Mouse (Mus musculus) layer of hippocampus, postnatal 25 days (tissue): ENCODE data around the gene Tcte3. TPM values are rescaled to one million over a fixed set of nuclear protein-coding genes. Genes with fewer than 3 reads are reported as not detected.
"Not testable (repeated sequence)": the region's sequence is repeated elsewhere in the genome, so short reads cannot be mapped to it uniquely, and the experiment has no call there.

Experiments used
- DNase-seq, 2 experiments: peaks; one replicate each; pipeline ENCODE4 v3.0.0; 2022; ENCODE audit warnings: mixed read lengths in 2 of 2, low spot score in 1 of 2; ENCODE audit errors: extremely low spot score in 1 of 2
- total RNA-seq, 2 experiments: library from RNA; stranded (reverse); gene quantifications; 2 replicates each; pipeline ENCODE4 v1.2.3; 2021

The Tcte3 gene
- total RNA-seq: 1 to 10 TPM in 1 of 2 experiments, not detected in 1; 1.1 TPM

- DNase-seq: peak; percentile 3 to 44
Measured at GRCm38 (mm10) chr17:15041175-15041729, at the start of gene Tcte3, which contains the start of the genes Ermard and Gm3448. Tcte3 (minus strand) TSS chr17:15041488. Ermard (plus strand) TSS chr17:15041208. Gm3448 (minus strand) TSS chr17:15041537.

GRCm38 (mm10) chr17:15088591-15089001 is 47.3 kb upstream of the Tcte3 start:
- no peak for DNase-seq

GRCm38 (mm10) chr17:15088166-15088565 is 46.9 kb upstream of the Tcte3 start:
- no peak for DNase-seq

- no peak for DNase-seq
Measured at GRCm38 (mm10) chr17:15085006-15085405, 43.7 kb upstream of the Tcte3 start.

- no peak for DNase-seq
Measured at GRCm38 (mm10) chr17:15084226-15084848, 43.0 kb upstream of the Tcte3 start.

- no peak for DNase-seq
Measured at GRCm38 (mm10) chr17:15077536-15077935, 36.2 kb upstream of the Tcte3 start.

GRCm38 (mm10) chr17:15075033-15075432 is 33.7 kb upstream of the Tcte3 start:
- DNase-seq: no peak

GRCm38 (mm10) chr17:15072211-15072610 is 30.9 kb upstream of the Tcte3 start:
- no peak for DNase-seq

GRCm38 (mm10) chr17:15069124-15069523 is 27.8 kb upstream of the Tcte3 start:
- DNase-seq: no peak

GRCm38 (mm10) chr17:15068040-15068792 is 26.9 kb upstream of the Tcte3 start:
- DNase-seq: no peak

- DNase-seq: no peak
Measured at GRCm38 (mm10) chr17:15066911-15067310, 25.6 kb upstream of the Tcte3 start.

GRCm38 (mm10) chr17:15066066-15066465 is 24.8 kb upstream of the Tcte3 start:
- DNase-seq: no peak

- DNase-seq: peak; percentile 59 to 76
Measured at GRCm38 (mm10) chr17:15065391-15066024, 24.2 kb upstream of the Tcte3 start.

- no peak for DNase-seq
Measured at GRCm38 (mm10) chr17:15060356-15060755, 19.1 kb upstream of the Tcte3 start.

GRCm38 (mm10) chr17:15059646-15060045 is 18.4 kb upstream of the Tcte3 start:
- no peak for DNase-seq

GRCm38 (mm10) chr17:15058161-15058591 is 16.9 kb upstream of the Tcte3 start:
- DNase-seq: no peak

- peak; percentile 42 to 61 for DNase-seq
Measured at GRCm38 (mm10) chr17:15055925-15056324, 14.6 kb upstream of the Tcte3 start.

- DNase-seq: peak in 1 of 2 experiments; percentile 2
Measured at GRCm38 (mm10) chr17:15053829-15054200, 12.5 kb upstream of the Tcte3 start.

GRCm38 (mm10) chr17:15053183-15053828 is 12.0 kb upstream of the Tcte3 start:
- not testable (repeated sequence) for DNase-seq

GRCm38 (mm10) chr17:15052766-15053165 is 11.5 kb upstream of the Tcte3 start:
- DNase-seq: not testable (repeated sequence)
